Mouse (Mus musculus) stomach, postnatal 0 days (tissue): ENCODE results near the gene Casq2. TPM values are rescaled to one million over a fixed set of nuclear protein-coding genes. Genes with fewer than 3 reads are reported as not detected.
A peak's percentile ranks its signal among the peaks of the same experiment; 100 is the strongest.

ENCODE experiments used
- ATAC-seq: fragments of 200-750 bp; cut with Nextera tagmentation; 2 replicates; pipeline ENCODE4 v1.8.0; 2017; ENCODE audit not compliant: low FRiP score, low TSS enrichment
- DNase-seq: peaks from one replicate; pipeline ENCODE4 v3.0.0-alpha.2; 2016; ENCODE audit warnings: low spot score
- H3K27ac ChIP-seq: fragments of 300-500 bp; sonication (generic); replicated peaks from 2 replicates; pipeline ENCODE4 v1.5.1; 2014; ENCODE audit warnings: mild to moderate bottlenecking, control low read depth
- H3K27me3 ChIP-seq: fragments of 300-500 bp; sonication (generic); 2 replicates; pipeline ENCODE4 v1.6.1; 2014; ENCODE audit warnings: low read length; ENCODE audit not compliant: control insufficient read depth, insufficient read depth
- H3K36me3 ChIP-seq: fragments of 300-500 bp; sonication (generic); 2 replicates; pipeline ENCODE4 v1.6.1; 2014; ENCODE audit warnings: low read length, mixed read lengths; ENCODE audit not compliant: control insufficient read depth, insufficient read depth
- H3K4me1 ChIP-seq: fragments of 300-500 bp; sonication (generic); replicated peaks from 2 replicates; pipeline ENCODE4 v1.6.1; 2014; ENCODE audit warnings: antibody characterized with exemption; ENCODE audit not compliant: control insufficient read depth, insufficient read depth
- H3K4me2 ChIP-seq: fragments of 300-500 bp; sonication (generic); replicated peaks from 2 replicates; pipeline ENCODE4 v1.6.1; 2014; ENCODE audit warnings: low read depth, mild to moderate bottlenecking, control low read depth, moderate library complexity
- H3K4me3 ChIP-seq: fragments of 300-500 bp; sonication (generic); 2 replicates; pipeline ENCODE4 v1.5.1; 2014; ENCODE audit warnings: low read depth, low read length, control low read depth
- H3K9ac ChIP-seq: fragments of 300-500 bp; sonication (generic); 2 replicates; pipeline ENCODE4 v1.6.1; 2014; ENCODE audit warnings: mild to moderate bottlenecking, low read length, control low read depth, mixed read lengths
- H3K9me3 ChIP-seq: fragments of 300-500 bp; sonication (generic); 2 replicates; pipeline ENCODE4 v1.6.1; 2016; ENCODE audit warnings: low read length; ENCODE audit not compliant: control insufficient read depth
- CTCF ChIP-seq: IDR thresholded peaks from 2 replicates; pipeline ENCODE4 v1.5.1; 2016; ENCODE audit warnings: antibody characterized with exemption, low read depth, mild to moderate bottlenecking, moderate library complexity
- EP300 ChIP-seq: optimal IDR thresholded peaks from 2 replicates; pipeline ENCODE3; 2016; ENCODE audit warnings: antibody characterized with exemption
- WGBS: fragments of 180-500 bp; shearing (Covaris S2); extraction: QIAGEN DNeasy Blood & Tissue Kit; methylation state at CpG from one replicate; pipeline ENCODE4 v1.1.7; 2014; 5-methylcytosine and 5-hydroxymethylcytosine counted together
- polyA plus RNA-seq: library from polyadenylated mRNA; unstranded; fragments of >200 nt; fragmentation: Nextera tagmentation; extraction: Ambion mirVana; gene quantifications from 2 replicates; pipeline ENCODE4 v1.2.1, GENCODE M21; 2015

Casq2 gene
- polyA plus RNA-seq, 1 experiment from 2014 or later: 2.5 TPM

DNA sequence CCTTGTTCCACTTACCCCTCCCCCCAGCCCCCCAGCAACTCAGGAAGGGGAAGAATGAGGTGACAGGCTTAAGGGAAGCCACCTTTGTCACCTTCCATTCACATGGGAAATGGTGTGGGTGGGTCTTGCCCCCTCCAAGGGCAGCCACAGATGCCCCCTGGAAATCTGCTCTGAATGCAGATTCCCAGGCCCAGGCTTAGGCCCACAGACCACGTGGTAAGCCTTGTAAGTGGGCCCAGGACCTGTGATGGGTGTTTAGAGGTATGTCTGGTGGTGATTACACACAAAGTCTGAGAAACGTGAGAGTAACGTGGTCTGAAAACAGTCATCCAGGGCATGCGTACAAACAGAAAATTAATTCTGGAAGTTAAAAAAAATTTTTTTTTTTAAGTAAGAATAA is 78.7 kb downstream of the Casq2 start:
- TF ChIP-seq CTCF (no peak), EP300 (no peak)
- Histone ChIP-seq H3K36me3 (peaks cover 14% of the 10 kb centered on the region; the same call in 1 of the 2 replicates), H3K4me2 (no peak overlapping the region), H3K4me1 (peaks cover 10% of the 10 kb centered on the region), H3K9ac (no peak overlapping the region), H3K27me3 (no peaks in the 10 kb centered on the region), H3K27ac (no peak overlapping the region), H3K9me3 (no peaks in the 10 kb centered on the region), H3K4me3 (no peak overlapping the region)
- ATAC-seq (no peak), DNase-seq (no peak)
- 75% methylated on average over 4 of the region's 4 CpGs for WGBS

DNA sequence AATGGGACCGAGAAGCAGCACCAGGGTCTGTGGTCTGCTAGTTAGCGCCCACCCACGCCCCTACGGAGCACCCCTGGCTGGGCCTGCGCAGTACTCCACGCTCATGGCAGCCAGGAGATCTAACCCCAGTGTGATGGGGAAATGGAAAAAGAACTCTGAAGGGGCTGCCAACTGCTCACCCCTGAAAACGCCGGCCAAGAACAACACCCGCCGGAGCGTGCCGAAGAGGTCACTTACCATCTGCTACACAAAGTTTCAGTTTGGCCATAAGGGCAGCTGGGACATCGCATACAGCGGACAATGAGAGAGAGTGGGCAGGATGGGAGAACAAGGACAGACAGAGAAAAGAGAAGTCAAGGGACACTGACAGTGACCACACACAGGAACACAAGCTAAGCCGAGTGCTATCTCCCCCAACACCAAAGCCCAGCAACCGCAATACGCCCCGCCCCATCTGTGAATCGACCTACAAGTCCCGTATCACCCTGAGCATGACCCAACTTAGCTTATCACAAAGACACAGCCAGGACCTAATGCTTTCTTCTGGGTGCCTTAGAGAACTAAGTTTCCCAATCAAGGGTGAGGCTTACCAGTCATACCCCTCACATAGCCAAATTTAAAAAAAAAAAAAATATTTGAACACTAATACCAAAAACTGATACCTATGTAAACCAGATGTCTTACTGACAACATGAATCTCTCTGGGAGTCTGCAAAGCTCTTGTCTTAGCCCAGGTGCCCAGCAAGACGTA is 79.5 kb downstream of the Casq2 start:
- Histone ChIP-seq H3K9ac (no peak overlapping the region), H3K9me3 (no peaks in the 10 kb centered on the region), H3K4me2 (no peak overlapping the region), H3K27ac (0 out of 2 replicates have a peak overlapping the region, but pooled peaks have one; percentile 18), H3K36me3 (peaks cover 14% of the 10 kb centered on the region; the same call in 1 of the 2 replicates), H3K27me3 (no peaks in the 10 kb centered on the region), H3K4me1 (peaks cover 14% of the 10 kb centered on the region), H3K4me3 (no peak overlapping the region)
- 83% methylated on average over 21 of the region's 21 CpGs for WGBS
- ATAC-seq (no peak), DNase-seq (no peak)
- TF ChIP-seq EP300 (no peak), CTCF (no peak)

DNA sequence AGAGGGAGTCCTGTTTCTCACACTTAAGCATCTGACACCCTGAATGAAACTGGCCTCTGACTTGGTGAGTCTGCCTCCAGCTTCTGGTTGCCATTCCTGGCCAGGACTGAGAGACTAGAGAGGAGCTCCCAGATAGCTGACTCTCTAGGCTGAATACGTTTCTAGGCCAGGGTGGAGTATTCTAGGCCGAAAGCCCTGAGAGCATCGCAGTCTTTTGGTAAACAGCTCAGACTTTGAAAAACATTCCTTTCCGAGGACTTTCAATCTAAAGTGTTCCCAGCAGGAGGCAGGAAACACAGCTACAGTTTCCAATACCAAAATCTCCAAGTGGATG is 80.0 kb downstream of the Casq2 start:
- no peak overlapping the region for H3K4me3 ChIP-seq
- no peak overlapping the region for H3K9ac ChIP-seq
- no peak for DNase-seq
- H3K27ac ChIP-seq: 0 out of 2 replicates have a peak overlapping the region, but pooled peaks have one; percentile 18
- ATAC-seq: no peak
- 0 out of 2 replicates have a peak, but pooled peaks have one; percentile 9 for TF ChIP-seq CTCF
- no peak for TF ChIP-seq EP300
- WGBS: 59% methylated on average over 4 of the region's 4 CpGs
- no peaks in the 10 kb centered on the region for H3K9me3 ChIP-seq
- H3K36me3 ChIP-seq: peaks cover 14% of the 10 kb centered on the region; the same call in 1 of the 2 replicates
- H3K4me2 ChIP-seq: no peak overlapping the region
- H3K27me3 ChIP-seq: no peaks in the 10 kb centered on the region
- H3K4me1 ChIP-seq: peaks cover 17% of the 10 kb centered on the region

- no peaks in the 10 kb centered on the region for H3K9me3 ChIP-seq
- TF ChIP-seq EP300 (no peak), CTCF (no peak)
- H3K9ac ChIP-seq: no peak overlapping the region
- no peaks in the 10 kb centered on the region for H3K27me3 ChIP-seq
- no peak overlapping the region for H3K4me2 ChIP-seq
- no peak overlapping the region for H3K27ac ChIP-seq
- H3K4me1 ChIP-seq: peaks cover 17% of the 10 kb centered on the region
- H3K4me3 ChIP-seq: no peak overlapping the region
- WGBS: 92% methylated on average over 8 of the region's 8 CpGs
- H3K36me3 ChIP-seq: peaks cover 14% of the 10 kb centered on the region; the same call in 1 of the 2 replicates
- ATAC-seq: no peak
- no peak for DNase-seq
Observed at GRCm38 (mm10) chr3:102166794-102167193, 80.6 kb downstream of the Casq2 start.

DNA sequence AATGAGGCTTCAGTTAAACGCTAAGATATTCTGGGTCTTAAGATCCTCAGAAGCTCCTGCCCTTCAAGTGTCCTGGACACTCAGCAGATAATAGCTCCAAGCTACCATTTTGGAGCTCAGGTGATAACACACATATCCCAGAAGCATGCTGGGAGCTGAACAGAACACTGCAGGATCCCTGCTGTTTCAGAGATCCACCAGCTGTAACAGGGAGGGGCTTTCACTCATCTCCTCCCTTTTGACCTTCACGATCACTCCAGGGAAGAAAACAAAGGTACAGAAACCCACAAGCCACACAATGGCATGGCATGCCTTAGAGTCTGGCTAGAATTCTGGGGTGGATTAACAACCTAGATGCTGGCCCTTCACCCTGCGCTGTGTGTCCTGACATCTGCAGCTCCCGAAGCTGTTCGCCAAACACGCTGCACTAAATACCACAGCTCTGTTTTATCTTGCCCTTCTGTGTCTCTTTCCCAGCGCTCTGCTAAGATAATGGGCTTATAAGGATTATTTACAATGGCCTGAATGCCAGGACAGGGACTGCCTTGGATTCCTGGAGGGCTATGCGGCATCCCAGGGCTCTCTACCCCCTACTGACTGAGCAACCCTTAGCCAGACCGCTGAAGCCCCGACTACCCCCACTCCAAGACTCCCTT is 81.5 kb downstream of the Casq2 start:
- no peak overlapping the region for H3K4me2 ChIP-seq
- 28% methylated on average over 10 of the region's 10 CpGs for WGBS

More for the DNA sequence above, 81.5 kb downstream of the Casq2 start:
- TF ChIP-seq CTCF (no peak), EP300 (no peak)
- Histone ChIP-seq H3K4me1 (peaks cover 17% of the 10 kb centered on the region), H3K9ac (no peak overlapping the region), H3K27ac (no peak overlapping the region), H3K4me3 (no peak overlapping the region), H3K27me3 (no peaks in the 10 kb centered on the region), H3K9me3 (no peaks in the 10 kb centered on the region), H3K36me3 (peaks cover 12% of the 10 kb centered on the region; the same call in 1 of the 2 replicates)
- ATAC-seq (no peak), DNase-seq (no peak)
